ENCODE assay signal across 9 mouse cellular contexts in the genomic region with DNA sequence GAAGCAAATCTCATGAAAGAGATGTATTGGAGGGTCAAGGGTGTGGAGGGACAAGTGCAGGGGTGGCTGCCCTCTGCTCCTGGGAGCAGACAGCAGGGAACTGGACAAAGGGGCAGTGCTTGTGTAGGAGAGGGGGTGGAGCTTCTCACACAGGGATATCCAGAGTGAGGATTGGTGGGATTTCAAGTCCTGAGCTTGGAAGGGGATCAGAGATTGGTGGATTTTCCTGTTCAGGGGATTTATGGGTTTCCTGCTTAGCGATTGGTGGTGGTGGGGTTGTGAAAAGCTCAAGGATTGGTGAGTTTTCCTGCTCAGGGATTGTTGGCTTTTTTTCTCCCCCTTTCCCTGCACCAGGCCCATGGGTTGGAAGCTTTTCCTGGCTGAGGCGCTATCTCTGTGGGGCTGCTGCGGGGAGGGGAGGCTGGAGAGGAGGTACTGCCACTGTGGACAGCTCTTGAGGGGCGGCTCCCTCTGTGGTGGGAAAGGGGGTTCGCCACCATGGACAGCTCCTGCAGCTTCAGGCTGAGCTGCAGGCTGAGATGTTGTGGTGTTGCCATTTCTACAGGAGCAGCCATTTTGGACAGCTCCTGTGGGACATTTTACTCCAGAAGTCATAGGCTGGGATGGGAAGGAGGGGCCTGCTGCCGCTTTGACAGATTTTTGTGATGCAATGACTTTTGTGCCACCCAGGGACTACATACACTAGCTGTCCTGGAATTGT. TPM values are rescaled to one million over a fixed set of nuclear protein-coding genes. Genes with fewer than 3 reads are reported as not detected.
DNase-seq lines count a peak whose midpoint lies in the region; ATAC-seq lines count a peak whose summit lies in the region.
"Had no signal": no experiment of that assay in that cellular context is flagged by ENCODE, and none has a peak within 500 bp of the region (broad histone marks: within the 10 kb centered on the region; RNA-seq: fewer than 3 reads in every experiment).

No protein-coding gene starts in this region.

- H3K9ac ChIP-seq in kidney, embryonic 15.5 days = no peak overlapping the region
- H3K9ac ChIP-seq in intestine, embryonic 14.5 days (ENCODE audit: low read length) = no peak overlapping the region

- H3K36me3 ChIP-seq in kidney, embryonic 15.5 days = no peaks in the 10 kb centered on the region
- no peaks in the 10 kb centered on the region for H3K36me3 ChIP-seq in intestine, embryonic 14.5 days (ENCODE audit: control insufficient read depth, insufficient read depth, low read length)
- peaks cover 36% of the 10 kb centered on the region for H3K36me3 ChIP-seq in megakaryocyte, embryonic 14.5 days (replicated peaks; ENCODE audit: low read length)

- no peak overlapping the region for H3K4me2 ChIP-seq in kidney, embryonic 15.5 days
- H3K4me2 ChIP-seq in intestine, embryonic 14.5 days (ENCODE audit: low read length) = no peak overlapping the region

- peak; percentile 88 for ATAC-seq in kidney, embryonic 15.5 days (replicated peaks; ENCODE audit: low FRiP score)
- peak; percentile 83 for ATAC-seq in intestine, embryonic 14.5 days (replicated peaks; ENCODE audit: low FRiP score, low TSS enrichment, low read depth)
- no peak for ATAC-seq in activated CD4-positive, CD25-positive, alpha-beta regulatory T cell, adult 4 months

- H3K27me3 ChIP-seq in kidney, embryonic 15.5 days = no peaks in the 10 kb centered on the region
- H3K27me3 ChIP-seq in intestine, embryonic 14.5 days (replicated peaks; ENCODE audit: control insufficient read depth, insufficient read depth, low read length) = no peaks in the 10 kb centered on the region
- no peaks in the 10 kb centered on the region for H3K27me3 ChIP-seq in megakaryocyte, embryonic 14.5 days (replicated peaks)

- no peak overlapping the region for H3K27ac ChIP-seq in kidney, embryonic 15.5 days
- no peak overlapping the region for H3K27ac ChIP-seq in intestine, embryonic 14.5 days (ENCODE audit: low read depth)

- H3K4me1 ChIP-seq in kidney, embryonic 15.5 days = no peaks in the 10 kb centered on the region
- H3K4me1 ChIP-seq in intestine, embryonic 14.5 days (replicated peaks; ENCODE audit: control insufficient read depth, insufficient read depth, low read length) = no peaks in the 10 kb centered on the region
- H3K4me1 ChIP-seq in megakaryocyte, embryonic 14.5 days = peaks cover 85% of the 10 kb centered on the region

- WGBS in kidney, embryonic 15.5 days = 15% methylated on average over 6 of the region's 6 CpGs
- WGBS in intestine, embryonic 14.5 days = 18% methylated on average over 6 of the region's 6 CpGs

- H3K4me3 ChIP-seq in kidney, embryonic 15.5 days (replicated peaks) = no peak overlapping the region
- no peak overlapping the region for H3K4me3 ChIP-seq in intestine, embryonic 14.5 days (ENCODE audit: low read depth, low read length)
- peak overlapping the region; percentile 51 for H3K4me3 ChIP-seq in megakaryocyte, embryonic 14.5 days (replicated peaks)
- H3K4me3 ChIP-seq: erythroblast, embryonic 14.5 days had no signal

- H3K9me3 ChIP-seq in kidney, embryonic 15.5 days (replicated peaks) = no peaks in the 10 kb centered on the region
- H3K9me3 ChIP-seq in intestine, embryonic 14.5 days (ENCODE audit: control insufficient read depth, low read length) = no peaks in the 10 kb centered on the region
- H3K9me3 ChIP-seq in megakaryocyte, embryonic 14.5 days = no peaks in the 10 kb centered on the region

- no peak for DNase-seq in kidney, adult 8-10 months
- peak; percentile 78 for DNase-seq in MEL-GATA-1-ER (ENCODE audit: extremely low read depth, low read depth)
- DNase-seq in c-Kit-positive CD71-positive TER-119-negative erythroid progenitor cells, embryonic 14.5 days (ENCODE audit: low read depth) = peak; percentile 58
- DNase-seq in intestine, embryonic 14.5 days (ENCODE audit: low spot score) = peak; percentile 87
- DNase-seq in B cell, adult 2 months = no peak

RNA-seq across cellular contexts. Expression of gene Faiml, which starts 18.9 kb away (rescaled TPM):
- polyA plus RNA-seq in kidney, embryonic 15.5 days (2015; fragmentation: Nextera tagmentation; extraction: Ambion mirVana) = not detected in 2 replicates
- polyA plus RNA-seq in intestine, embryonic 14.5 days (2014; fragmentation: Nextera tagmentation; extraction: Ambion mirVana) = not detected in 2 replicates
- polyA plus RNA-seq in megakaryocyte, embryonic 14.5 days (2012; ENCODE audit: insufficient read depth, low replicate concordance) = not detected in 2 replicates
- polyA plus RNA-seq in activated CD4-positive, CD25-positive, alpha-beta regulatory T cell, adult 4 months (2017; shearing (Covaris generic)) = not detected
- polyA plus RNA-seq: erythroblast, embryonic 14.5 days had no signal

RNA-seq across cellular contexts. Expression of gene Cep70, which starts 25.0 kb away (rescaled TPM):
- polyA plus RNA-seq in kidney, embryonic 15.5 days (2015; fragmentation: Nextera tagmentation; extraction: Ambion mirVana) = 25.8 and 28.1 TPM in 2 replicates
- polyA plus RNA-seq in intestine, embryonic 14.5 days (2014; fragmentation: Nextera tagmentation; extraction: Ambion mirVana) = 28.0 and 30.6 TPM in 2 replicates
- polyA plus RNA-seq in megakaryocyte, embryonic 14.5 days (2012; ENCODE audit: insufficient read depth, low replicate concordance) = 0.56 TPM in 1 of 2 replicates, not detected in the other
- 10 to 100 TPM; 16.7 to 17.8 TPM for polyA plus RNA-seq in activated CD4-positive, CD25-positive, alpha-beta regulatory T cell, adult 4 months (2017; shearing (Covaris generic))

Comparison
In these comparisons a context has a peak if more than half of its experiments do, and no peak if none do; other contexts are left out.
1. DNase-seq: peak in MEL-GATA-1-ER (single experiment), c-Kit-positive CD71-positive TER-119-negative erythroid progenitor cells, embryonic 14.5 days (single experiment) and intestine, embryonic 14.5 days (single experiment); none in kidney, adult 8-10 months (0 of 2) and B cell, adult 2 months (0 of 2).
2. RNA of gene Cep70, which starts 25.0 kb away (polyA plus RNA-seq): 28.0 to 30.6 TPM in intestine, embryonic 14.5 days, 25.8 to 28.1 TPM in kidney, embryonic 15.5 days and 16.7 to 17.8 TPM in activated CD4-positive, CD25-positive, alpha-beta regulatory T cell, adult 4 months; 0.56 TPM in megakaryocyte, embryonic 14.5 days; every median in the first group is over 10 times any median in the second.